Mouse (Mus musculus) cortical plate, adult 2 months (tissue): ENCODE data around the gene Rpl31.

Experiments used
- CTCF ChIP-seq: fragments of 200-500 bp; IDR thresholded peaks from 2 replicates; pipeline ENCODE4 v1.5.1; 2011; ENCODE audit warnings: mild to moderate bottlenecking, control low read depth, low read length; ENCODE audit not compliant: insufficient read depth; ENCODE audit errors: extremely low read depth
- POLR2A ChIP-seq: fragments of 200-500 bp; IDR thresholded peaks from 2 replicates; pipeline ENCODE4 v1.6.1; 2011; ENCODE audit warnings: mild to moderate bottlenecking, low read length, control low read depth; ENCODE audit not compliant: insufficient read depth; ENCODE audit errors: extremely low read depth

GRCm38 (mm10) chr1:39381017-39381416 lies 13.4 kb downstream of the Rpl31 start:
- TF ChIP-seq CTCF (no peak), POLR2A (no peak)
